Mouse (Mus musculus) bone marrow, adult 2 months (tissue): ENCODE measurements around the gene Iqck. TPM values are rescaled to one million over a fixed set of nuclear protein-coding genes. Genes with fewer than 3 reads are reported as not detected.
A peak's percentile ranks its signal among the peaks of the same experiment; 100 is the strongest.

ENCODE experiments used
- H3K27ac ChIP-seq: fragments of 200-500 bp; 2 replicates; pipeline ENCODE4 v1.5.1; 2012; ENCODE audit warnings: low read depth, mild to moderate bottlenecking, control low read depth, inconsistent platforms, low read length; ENCODE audit not compliant: control insufficient read depth, poor library complexity, insufficient read depth
- H3K4me1 ChIP-seq: fragments of 200-500 bp; 2 replicates; pipeline ENCODE4 v1.6.1; 2011; ENCODE audit warnings: low read length; ENCODE audit not compliant: control insufficient read depth, insufficient read depth
- H3K4me3 ChIP-seq: fragments of 200-500 bp; replicated peaks from 2 replicates; pipeline ENCODE3; 2011; ENCODE audit warnings: mild to moderate bottlenecking, low read depth, low read length, control low read depth; ENCODE audit not compliant: control insufficient read depth
- CTCF ChIP-seq: fragments of 200-500 bp; IDR thresholded peaks from 2 replicates; pipeline ENCODE4 v1.5.1; 2011; ENCODE audit warnings: low read length, control low read depth; ENCODE audit not compliant: control insufficient read depth, insufficient read depth
- POLR2A ChIP-seq: fragments of 200-500 bp; IDR thresholded peaks from 2 replicates; pipeline ENCODE4 v1.6.1; 2011; ENCODE audit warnings: low read depth, mild to moderate bottlenecking, control low read depth, low read length, borderline replicate concordance; ENCODE audit not compliant: control insufficient read depth
- WGBS: fragments of 180-500 bp; shearing (Covaris S2); methylation state at CpG from one replicate; pipeline ENCODE4 v1.1.7; 2018; 5-methylcytosine and 5-hydroxymethylcytosine counted together
- polyA plus RNA-seq: library from polyadenylated mRNA; stranded (reverse); fragments of >200 nt; gene quantifications from 2 replicates; pipeline ENCODE4 v1.2.4, GENCODE M21; 2011; ENCODE audit warnings: low replicate concordance; ENCODE audit not compliant: missing spikeins, insufficient read depth, insufficient read length

Gene Iqck
- polyA plus RNA-seq, 1 experiment = not detected

- no peaks in the 10 kb centered on the region for H3K4me1 ChIP-seq
- no peak overlapping the region for H3K4me3 ChIP-seq
- H3K27ac ChIP-seq = no peak overlapping the region
- TF ChIP-seq CTCF (no peak), POLR2A (no peak)
- 73% methylated on average over 4 of the region's 4 CpGs for WGBS
Observed at GRCm38 (mm10) chr7:118846329-118846728, 9.2 kb upstream of the Iqck start.

DNA sequence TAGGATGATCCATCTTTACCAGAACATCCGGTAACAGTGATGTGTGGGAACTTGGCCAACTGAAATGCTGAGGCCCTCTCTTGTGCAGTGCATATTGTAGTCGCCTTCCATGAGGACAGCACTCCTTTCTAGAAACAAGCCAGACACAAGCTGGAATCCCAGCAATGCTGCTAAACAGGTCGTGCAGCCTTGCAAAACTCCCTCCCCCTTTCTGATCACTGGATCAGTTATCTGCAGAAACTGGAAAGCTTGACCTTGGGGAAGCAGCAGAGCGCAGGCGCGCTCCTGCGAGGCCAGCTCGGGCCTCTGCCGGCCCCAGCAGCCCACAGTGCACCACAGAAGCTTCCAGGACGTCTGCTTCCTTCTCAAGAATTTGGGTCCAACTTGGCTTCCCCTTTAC, 6.8 kb upstream of the Iqck start:
- Histone ChIP-seq H3K27ac (no peak overlapping the region), H3K4me3 (no peak overlapping the region), H3K4me1 (no peaks in the 10 kb centered on the region)
- no peak for TF ChIP-seq CTCF
- no peak for TF ChIP-seq POLR2A
- WGBS = 59% methylated on average over 10 of the region's 10 CpGs

DNA sequence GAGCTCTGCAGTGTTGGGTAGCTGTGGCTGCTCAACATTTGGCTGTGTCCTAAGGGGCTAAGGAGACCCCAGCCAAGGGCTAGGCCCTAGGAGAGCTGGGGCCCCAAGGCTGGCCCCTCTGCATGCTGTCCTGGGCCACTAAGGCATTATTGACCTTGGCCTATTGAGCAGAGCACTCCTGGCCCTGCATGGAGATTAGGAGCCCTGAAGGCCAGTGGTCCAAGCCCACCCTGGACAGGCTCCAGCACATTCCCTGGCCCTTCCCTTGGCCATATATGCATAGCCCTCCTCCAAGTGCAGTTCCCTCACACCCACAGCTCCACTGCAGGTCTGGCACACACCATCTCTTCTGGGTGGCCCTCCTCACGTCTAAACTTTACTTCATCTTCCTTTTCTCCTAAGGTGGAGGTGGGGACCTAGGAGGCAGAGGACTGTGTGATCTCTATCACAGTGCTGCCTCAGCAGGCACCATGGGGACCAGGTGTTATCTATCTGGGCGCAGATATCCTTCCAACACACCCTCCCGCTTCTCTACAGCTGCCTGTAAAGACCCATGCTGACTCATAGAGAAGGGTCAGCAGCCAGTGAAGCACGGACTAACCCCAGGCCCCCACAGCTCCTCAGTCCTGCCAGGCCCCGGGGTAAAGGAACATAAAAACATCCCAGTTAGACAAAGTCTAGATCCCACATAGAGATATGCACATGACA, 5.9 kb upstream of the Iqck start:
- no peak overlapping the region for H3K4me3 ChIP-seq
- no peak overlapping the region for H3K27ac ChIP-seq
- TF ChIP-seq CTCF (no peak), POLR2A (no peak)
- 67% methylated on average over 5 of the region's 5 CpGs for WGBS
- peaks cover 2% of the 10 kb centered on the region; the same call in 1 of the 2 replicates for H3K4me1 ChIP-seq

GRCm38 (mm10) chr7:118850676-118851290, 4.8 kb upstream of the Iqck start:
- TF ChIP-seq POLR2A (no peak), CTCF (no peak)
- no peak overlapping the region for H3K27ac ChIP-seq
- peaks cover 2% of the 10 kb centered on the region; the same call in 1 of the 2 replicates for H3K4me1 ChIP-seq
- H3K4me3 ChIP-seq = no peak overlapping the region
- WGBS = 72% methylated on average over 9 of the region's 9 CpGs

- Histone ChIP-seq H3K27ac (no peak overlapping the region), H3K4me1 (peaks cover 2% of the 10 kb centered on the region; the same call in 1 of the 2 replicates), H3K4me3 (no peak overlapping the region)
- WGBS = 12% methylated on average over 7 of the region's 7 CpGs
- TF ChIP-seq POLR2A (no peak), CTCF (no peak)
Observed at GRCm38 (mm10) chr7:118851571-118851970, 4.0 kb upstream of the Iqck start.

GRCm38 (mm10) chr7:118852611-118853010, 2.9 kb upstream of the Iqck start:
- H3K27ac ChIP-seq = no peak overlapping the region
- no peak overlapping the region for H3K4me3 ChIP-seq
- H3K4me1 ChIP-seq = peaks cover 2% of the 10 kb centered on the region; the same call in 1 of the 2 replicates
- WGBS = 74% methylated on average over 4 of the region's 4 CpGs
- TF ChIP-seq POLR2A (no peak), CTCF (no peak)

- peak overlapping the region; percentile 40 for H3K4me3 ChIP-seq
- peaks cover 2% of the 10 kb centered on the region; the same call in 1 of the 2 replicates for H3K4me1 ChIP-seq
- TF ChIP-seq POLR2A = no peak
- no peak for TF ChIP-seq CTCF
- H3K27ac ChIP-seq = no peak overlapping the region
- 11% methylated on average over 3 of the region's 3 CpGs for WGBS
Observed at GRCm38 (mm10) chr7:118854606-118855005, 946 bp upstream of the Iqck start.

DNA sequence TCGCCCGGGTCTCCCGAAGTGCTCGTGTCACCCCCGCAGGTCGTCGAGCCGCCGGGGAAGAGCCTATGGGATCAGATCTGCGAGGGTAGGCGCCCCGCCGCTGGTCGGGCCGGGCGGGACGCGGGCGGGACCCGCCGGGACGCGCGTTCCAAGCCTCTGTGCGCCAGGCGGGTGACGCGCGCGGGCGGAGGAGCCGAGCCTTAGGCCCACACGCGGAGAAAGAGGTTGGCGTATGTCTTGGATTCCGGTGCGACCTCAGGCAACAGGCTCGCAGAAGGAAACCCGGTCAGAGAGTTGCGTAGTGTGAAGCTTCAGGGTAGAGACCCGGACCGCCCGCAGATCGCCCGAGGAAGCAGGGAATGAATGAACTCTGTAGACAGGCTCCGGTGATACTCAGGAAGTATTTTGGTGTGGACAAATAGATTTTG, 339 bp downstream of the Iqck start, which contains the start of gene Knop1:
TSS of gene Knop1 (minus strand) at position 378 of the 428 bp plus-strand sequence.
- H3K27ac ChIP-seq = no peak within 1 kb of the TSS; the same call in 1 of the 2 replicates
- H3K4me3 ChIP-seq = peak within 1 kb of the TSS; percentile 92
- H3K4me1 ChIP-seq = peaks cover 2% of the 10 kb centered on the region; the same call in 1 of the 2 replicates
- TF ChIP-seq POLR2A (no peak), CTCF (no peak)
- WGBS = under 1% methylated on average over 46 of the region's 46 CpGs
